Mouse (Mus musculus): ENCODE results near the gene Pten. TPM values are rescaled to one million over a fixed set of nuclear protein-coding genes. Genes with fewer than 3 reads are reported as not detected.

The Pten gene
- total RNA-seq (2014; fragmentation: Nextera tagmentation) (133 and 134 TPM in 2 replicates), total RNA-seq (2017) (96.8 and 105 TPM in 2 replicates), polyA plus RNA-seq (2012) (31.4 and 43.7 TPM in 2 replicates)

DNA sequence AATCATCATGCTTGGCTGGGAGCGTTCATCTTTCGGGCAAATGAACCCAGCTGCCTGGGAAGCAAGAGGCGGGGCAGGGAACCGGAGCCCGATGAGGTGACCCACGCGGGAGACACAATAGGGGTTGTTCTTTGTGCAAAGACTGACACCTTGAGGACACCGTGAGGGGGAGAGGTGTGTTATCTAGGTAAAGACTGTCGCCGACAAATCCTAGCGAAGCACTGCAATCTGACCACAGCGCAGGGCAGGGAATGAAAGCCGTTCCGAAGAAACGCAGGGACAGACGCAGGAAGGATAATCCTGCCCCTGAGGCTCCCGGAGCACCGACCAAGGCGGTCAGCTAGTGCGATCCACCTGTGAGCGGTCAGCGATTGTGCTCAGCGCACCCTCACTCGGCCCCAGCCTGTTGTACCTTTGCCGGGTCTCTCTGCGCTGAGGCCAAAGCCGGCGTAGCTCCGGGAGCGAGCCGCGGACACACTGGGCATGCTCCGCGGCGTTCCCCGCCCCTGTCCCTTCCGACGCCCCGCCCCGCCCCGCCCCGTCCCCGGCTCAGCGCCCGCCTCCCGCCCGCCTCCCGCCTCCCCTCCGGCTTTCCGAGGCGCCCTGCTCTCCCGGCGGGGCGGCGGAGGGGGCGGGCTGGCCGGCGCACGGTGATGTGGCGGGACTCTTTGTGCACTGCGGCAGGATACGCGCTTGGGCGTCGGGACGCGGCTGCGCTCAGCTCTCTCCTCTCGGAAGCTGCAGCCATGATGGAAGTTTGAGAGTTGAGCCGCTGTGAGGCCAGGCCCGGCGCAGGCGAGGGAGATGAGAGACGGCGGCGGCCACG lies at the start of gene Pten:
Pten (plus strand) TSS at position 598 of the 826 bp plus-strand sequence.
- TF ChIP-seq POLR2AphosphoS5 (IDR thresholded peaks at IDR 0.05; ENCODE audit: insufficient replicate concordance, low read depth, low read length): no peak
- no peak for TF ChIP-seq GATA2 (IDR thresholded peaks at IDR 0.05; ENCODE audit: borderline replicate concordance, low read depth, low read length)
- no peak for TF ChIP-seq TAL1 (conservative IDR thresholded peaks at IDR 0.05; ENCODE audit: low read depth, low read length)
- TF ChIP-seq GATA1 (IDR thresholded peaks at IDR 0.05; ENCODE audit: borderline replicate concordance, low read length): no peak
- TF ChIP-seq CTCF (IDR thresholded peaks at IDR 0.05; ENCODE audit: low read depth, low read length): no peak
- no peaks in the 10 kb centered on the region for H3K9me3 ChIP-seq (replicated peaks)

DNA sequence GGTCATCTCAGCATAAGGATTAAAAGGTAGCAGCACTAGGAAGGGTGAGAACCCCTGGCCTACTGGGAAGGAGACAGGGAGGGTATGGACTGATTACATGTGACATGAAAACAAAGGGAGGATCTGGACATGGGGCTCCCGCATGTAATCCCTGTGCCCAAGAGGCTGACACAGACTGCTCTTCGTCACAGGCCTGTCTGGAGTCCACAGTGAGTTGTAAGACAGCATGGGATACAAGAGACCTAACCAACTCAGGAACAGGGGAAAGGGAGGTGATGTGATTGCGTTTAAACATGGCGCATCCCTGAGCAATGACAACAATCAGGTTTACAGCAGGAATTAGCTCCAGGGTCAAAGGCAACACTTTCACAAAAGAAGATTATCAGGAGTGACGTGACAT lies 48.3 kb upstream of the Pten start:
- Histone ChIP-seq H3K27me3 (ENCODE audit: insufficient read depth, low read length) (no peaks in the 10 kb centered on the region), H3K4me3 (ENCODE audit: low read depth, low read length) (no peak overlapping the region), H3K4me1 (ENCODE audit: insufficient read depth, low read depth, low read length) (peaks cover 44% of the 10 kb centered on the region), H3K9me3 (replicated peaks) (no peaks in the 10 kb centered on the region), H3K36me3 (replicated peaks) (peaks cover 43% of the 10 kb centered on the region)
- DNase-seq (ENCODE audit: low spot score) (no peak), ATAC-seq (ENCODE audit: extremely low read depth, insufficient number of reproducible peaks, low FRiP score, poor library complexity, severe bottlenecking) (no peak)
- no peak for TF ChIP-seq CTCF (IDR thresholded peaks at IDR 0.05; ENCODE audit: low read depth, low read length)
- no peak for TF ChIP-seq POLR2AphosphoS5 (IDR thresholded peaks at IDR 0.05; ENCODE audit: insufficient replicate concordance, low read depth, low read length)

More for the DNA sequence above, at the start of gene Pten:
- DNase-seq (ENCODE audit: low spot score): peak; percentile 81
- ATAC-seq (ENCODE audit: extremely low read depth, insufficient number of reproducible peaks, low FRiP score, poor library complexity, severe bottlenecking): peak; percentile 52
- Histone ChIP-seq H3K27me3 (ENCODE audit: insufficient read depth, low read length) (no peaks in the 10 kb centered on the region), H3K4me1 (ENCODE audit: insufficient read depth, low read depth, low read length) (peaks cover 31% of the 10 kb centered on the region), H3K36me3 (replicated peaks) (peaks cover 6% of the 10 kb centered on the region), H3K4me3 (ENCODE audit: low read depth, low read length) (peak within 1 kb of the TSS; percentile 89)

DNA sequence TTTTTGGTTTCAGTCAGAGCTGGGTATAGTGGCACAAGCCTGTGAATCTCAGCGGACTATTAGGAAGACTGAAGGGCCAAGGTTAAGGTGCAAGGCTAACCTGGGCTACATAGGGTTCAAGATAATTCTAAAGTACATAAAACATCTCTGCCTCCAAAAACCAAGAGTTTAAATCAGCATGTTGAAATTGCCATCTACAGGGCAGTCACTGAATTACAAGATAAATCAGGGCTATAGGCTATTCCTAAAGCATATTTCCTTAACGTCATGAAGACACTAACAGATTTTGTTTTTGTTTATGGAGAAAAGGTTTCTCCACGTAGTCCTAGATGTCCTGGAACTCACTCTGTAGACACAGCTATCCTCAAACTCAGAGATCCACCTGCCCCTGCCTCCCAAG lies 47.0 kb upstream of the Pten start:
- DNase-seq (ENCODE audit: low spot score): no peak
- no peak overlapping the region for H3K4me3 ChIP-seq (ENCODE audit: low read depth, low read length)
- peaks cover 30% of the 10 kb centered on the region for H3K36me3 ChIP-seq (replicated peaks)

DNA sequence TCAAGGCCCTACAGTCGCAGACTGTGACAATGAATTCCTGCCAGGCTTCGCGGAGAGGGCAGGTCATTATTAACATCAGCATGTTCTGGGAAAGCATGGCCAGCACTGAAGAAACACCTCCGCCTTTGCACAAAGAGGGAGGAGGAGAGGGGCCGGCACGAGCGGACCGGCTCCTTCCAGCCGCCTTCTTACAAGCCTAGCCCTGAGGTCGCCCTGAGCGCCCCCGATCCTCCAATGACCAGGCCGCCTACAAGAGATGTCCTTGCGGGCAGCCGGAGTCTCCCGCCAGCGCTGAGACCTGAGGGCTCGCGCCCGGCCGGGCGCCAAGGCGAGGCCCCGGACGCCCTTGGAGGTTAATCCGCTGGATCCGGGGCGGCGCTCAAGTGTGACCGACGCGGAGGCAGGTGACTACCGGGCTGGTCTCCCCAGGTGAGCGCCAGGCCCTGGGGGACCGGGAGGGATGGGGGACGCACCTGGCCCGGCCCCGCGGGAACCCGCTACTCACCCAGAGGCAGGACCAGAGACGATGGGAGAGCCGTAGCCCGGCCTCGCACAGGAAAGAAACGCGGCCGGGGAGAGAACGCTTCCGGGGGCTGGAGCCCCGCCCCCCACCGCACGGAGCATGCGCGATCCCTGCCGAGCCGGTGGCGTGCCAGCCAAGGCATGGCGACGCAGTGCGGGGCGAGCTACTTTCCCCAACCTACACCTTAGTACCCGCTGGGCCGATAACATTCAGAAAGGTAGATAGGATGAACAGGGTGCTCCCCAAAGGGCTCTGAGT lies 45.3 kb upstream of the Pten start:
- Histone ChIP-seq H3K4me1 (ENCODE audit: insufficient read depth, low read depth, low read length) (peaks cover 51% of the 10 kb centered on the region), H3K4me3 (ENCODE audit: low read depth, low read length) (peak overlapping the region; percentile 84), H3K36me3 (replicated peaks) (peaks cover 14% of the 10 kb centered on the region), H3K9me3 (replicated peaks) (no peaks in the 10 kb centered on the region), H3K27me3 (ENCODE audit: insufficient read depth, low read length) (no peaks in the 10 kb centered on the region)
- TF ChIP-seq TAL1 (conservative IDR thresholded peaks at IDR 0.05; ENCODE audit: low read depth, low read length) (no peak), GATA2 (IDR thresholded peaks at IDR 0.05; ENCODE audit: borderline replicate concordance, low read depth, low read length) (no peak), GATA1 (IDR thresholded peaks at IDR 0.05; ENCODE audit: borderline replicate concordance, low read length) (no peak), POLR2AphosphoS5 (IDR thresholded peaks at IDR 0.05; ENCODE audit: insufficient replicate concordance, low read depth, low read length) (no peak), CTCF (IDR thresholded peaks at IDR 0.05; ENCODE audit: low read depth, low read length) (no peak)
- ATAC-seq (ENCODE audit: extremely low read depth, insufficient number of reproducible peaks, low FRiP score, poor library complexity, severe bottlenecking) (peak; percentile 59), DNase-seq (ENCODE audit: low spot score) (peak; percentile 88)

More for the DNA sequence above, 47.0 kb upstream of the Pten start:
- H3K4me1 ChIP-seq (ENCODE audit: insufficient read depth, low read depth, low read length): peaks cover 50% of the 10 kb centered on the region
- ATAC-seq (ENCODE audit: extremely low read depth, insufficient number of reproducible peaks, low FRiP score, poor library complexity, severe bottlenecking): no peak
- TF ChIP-seq TAL1 (conservative IDR thresholded peaks at IDR 0.05; ENCODE audit: low read depth, low read length) (no peak), GATA1 (IDR thresholded peaks at IDR 0.05; ENCODE audit: borderline replicate concordance, low read length) (no peak), GATA2 (IDR thresholded peaks at IDR 0.05; ENCODE audit: borderline replicate concordance, low read depth, low read length) (no peak), CTCF (IDR thresholded peaks at IDR 0.05; ENCODE audit: low read depth, low read length) (no peak; the same call in 1 of the 2 replicates), POLR2AphosphoS5 (IDR thresholded peaks at IDR 0.05; ENCODE audit: insufficient replicate concordance, low read depth, low read length) (no peak)
- no peaks in the 10 kb centered on the region for H3K27me3 ChIP-seq (ENCODE audit: insufficient read depth, low read length)
- no peaks in the 10 kb centered on the region for H3K9me3 ChIP-seq (replicated peaks)

DNA sequence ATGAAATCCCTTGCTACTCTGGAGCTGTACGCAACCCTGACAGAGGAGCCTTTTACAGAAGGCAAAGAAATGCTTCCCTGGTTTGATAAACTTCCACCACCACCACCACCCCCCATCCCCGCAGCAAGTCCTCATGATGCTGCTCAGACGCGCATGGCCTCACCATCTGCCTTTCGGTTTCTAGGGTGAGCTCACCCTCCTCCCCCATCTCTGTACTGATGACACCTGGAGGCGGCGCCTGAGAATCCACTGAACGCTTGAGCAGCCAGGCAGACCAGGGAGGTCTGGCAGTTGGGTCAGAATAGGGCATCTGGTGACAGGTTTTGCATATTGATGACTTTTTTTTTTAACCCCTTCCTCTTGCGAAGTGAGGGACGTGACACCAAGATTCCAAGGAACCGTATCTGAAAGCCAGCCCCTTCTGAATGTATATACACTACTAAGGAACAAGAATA lies 44.7 kb upstream of the Pten start:
- Histone ChIP-seq H3K9me3 (replicated peaks) (no peaks in the 10 kb centered on the region), H3K36me3 (replicated peaks) (peaks cover 13% of the 10 kb centered on the region), H3K4me3 (ENCODE audit: low read depth, low read length) (peak overlapping the region; percentile 84), H3K4me1 (ENCODE audit: insufficient read depth, low read depth, low read length) (peaks cover 51% of the 10 kb centered on the region), H3K27me3 (ENCODE audit: insufficient read depth, low read length) (no peaks in the 10 kb centered on the region)
- peak; percentile 88 for DNase-seq (ENCODE audit: low spot score)
- no peak for TF ChIP-seq GATA1 (IDR thresholded peaks at IDR 0.05; ENCODE audit: borderline replicate concordance, low read length)
- no peak for TF ChIP-seq POLR2AphosphoS5 (IDR thresholded peaks at IDR 0.05; ENCODE audit: insufficient replicate concordance, low read depth, low read length)
- no peak for TF ChIP-seq CTCF (IDR thresholded peaks at IDR 0.05; ENCODE audit: low read depth, low read length)
- no peak for TF ChIP-seq TAL1 (conservative IDR thresholded peaks at IDR 0.05; ENCODE audit: low read depth, low read length)
- no peak for TF ChIP-seq GATA2 (IDR thresholded peaks at IDR 0.05; ENCODE audit: borderline replicate concordance, low read depth, low read length)
- ATAC-seq (ENCODE audit: extremely low read depth, insufficient number of reproducible peaks, low FRiP score, poor library complexity, severe bottlenecking): peak; percentile 84

DNA sequence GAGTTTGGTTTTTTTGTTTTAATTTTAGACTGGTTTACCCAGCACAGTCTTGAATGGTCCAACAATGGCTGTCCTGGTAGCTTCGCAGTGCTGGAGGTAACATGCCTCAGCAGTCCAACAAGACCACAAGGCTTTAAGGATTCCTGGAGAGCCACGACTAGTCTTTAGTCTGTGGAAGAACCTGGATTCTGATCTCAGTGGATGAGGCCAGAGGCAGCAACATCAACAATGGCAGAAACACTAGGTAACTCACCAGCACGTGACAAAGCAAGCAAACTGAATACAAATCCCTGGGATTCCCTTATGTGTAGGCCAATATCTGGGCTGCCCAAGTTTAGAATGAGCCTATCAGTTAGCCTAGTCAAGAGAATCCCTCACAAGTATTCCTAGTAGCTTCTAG lies 43.8 kb upstream of the Pten start:
- Histone ChIP-seq H3K4me3 (ENCODE audit: low read depth, low read length) (no peak overlapping the region), H3K27me3 (ENCODE audit: insufficient read depth, low read length) (no peaks in the 10 kb centered on the region), H3K4me1 (ENCODE audit: insufficient read depth, low read depth, low read length) (peaks cover 51% of the 10 kb centered on the region), H3K36me3 (replicated peaks) (peaks cover 13% of the 10 kb centered on the region), H3K9me3 (replicated peaks) (no peaks in the 10 kb centered on the region)
- TF ChIP-seq POLR2AphosphoS5 (IDR thresholded peaks at IDR 0.05; ENCODE audit: insufficient replicate concordance, low read depth, low read length) (no peak), GATA2 (IDR thresholded peaks at IDR 0.05; ENCODE audit: borderline replicate concordance, low read depth, low read length) (no peak), GATA1 (IDR thresholded peaks at IDR 0.05; ENCODE audit: borderline replicate concordance, low read length) (no peak), CTCF (IDR thresholded peaks at IDR 0.05; ENCODE audit: low read depth, low read length) (no peak), TAL1 (conservative IDR thresholded peaks at IDR 0.05; ENCODE audit: low read depth, low read length) (no peak)
- DNase-seq (ENCODE audit: low spot score) (no peak), ATAC-seq (ENCODE audit: extremely low read depth, insufficient number of reproducible peaks, low FRiP score, poor library complexity, severe bottlenecking) (no peak)

Measured in G1E (cell line).